Mouse (Mus musculus): ENCODE data around the gene Hnrnpa1.

- TF ChIP-seq CTCF (IDR thresholded peaks at IDR 0.05) = no peak
- TF ChIP-seq EP300 (IDR thresholded peaks at IDR 0.05) = no peak
These were observed 18.9 kb downstream of the Hnrnpa1 start for GRCm38 (mm10) chr15:103259162-103259561.
